Mouse (Mus musculus) forebrain, embryonic 11.5 days (tissue): ENCODE data around the gene Aqp8. TPM values are rescaled to one million over a fixed set of nuclear protein-coding genes. Genes with fewer than 3 reads are reported as not detected.

ENCODE experiments used
- ATAC-seq: fragments of 200-750 bp; cut with Nextera tagmentation; replicated peaks from 2 replicates; pipeline ENCODE4 v1.8.0; 2017; ENCODE audit warnings: moderate TSS enrichment; ENCODE audit not compliant: low FRiP score
- DNase-seq: peaks from one replicate; pipeline ENCODE4 v3.0.0-alpha.2; 2017; ENCODE audit warnings: low spot score
- H3K27ac ChIP-seq: fragments of 300-500 bp; sonication (generic); 2 replicates; pipeline ENCODE4 v1.5.1; 2014; ENCODE audit warnings: low read depth, low read length
- H3K27me3 ChIP-seq: fragments of 300-500 bp; sonication (generic); 2 replicates; pipeline ENCODE4 v1.6.1; 2014; ENCODE audit warnings: mild to moderate bottlenecking, low read length, mixed read lengths; ENCODE audit not compliant: control insufficient read depth, insufficient read depth
- H3K36me3 ChIP-seq: fragments of 300-500 bp; sonication (generic); 2 replicates; pipeline ENCODE4 v1.6.1; 2014; ENCODE audit warnings: mild to moderate bottlenecking, low read length, moderate library complexity, mixed read lengths; ENCODE audit not compliant: control insufficient read depth, insufficient read depth
- H3K4me1 ChIP-seq: fragments of 300-500 bp; sonication (generic); replicated peaks from 2 replicates; pipeline ENCODE4 v1.6.1; 2014; ENCODE audit warnings: low read length, mixed read lengths; ENCODE audit not compliant: control insufficient read depth, insufficient read depth
- H3K4me2 ChIP-seq: fragments of 300-500 bp; sonication (generic); 2 replicates; pipeline ENCODE4 v1.6.1; 2014; ENCODE audit warnings: low read depth, mild to moderate bottlenecking, low read length, moderate library complexity, mixed read lengths; ENCODE audit not compliant: severe bottlenecking
- H3K4me3 ChIP-seq: fragments of 300-500 bp; sonication (generic); 2 replicates; pipeline ENCODE4 v1.5.1; 2014; ENCODE audit warnings: low read depth, low read length
- H3K9ac ChIP-seq: fragments of 300-500 bp; sonication (generic); 2 replicates; pipeline ENCODE4 v1.6.1; 2014; ENCODE audit warnings: low read length
- H3K9me3 ChIP-seq: fragments of 300-500 bp; sonication (generic); 2 replicates; pipeline ENCODE4 v1.6.1; 2016; ENCODE audit warnings: low read length, mixed read lengths; ENCODE audit not compliant: control insufficient read depth
- WGBS: fragments of 180-500 bp; shearing (Covaris S2); extraction: QIAGEN DNeasy Blood & Tissue Kit; methylation state at CpG from one replicate; pipeline ENCODE4 v1.1.7; 2014; 5-methylcytosine and 5-hydroxymethylcytosine counted together
- polyA plus RNA-seq: library from polyadenylated mRNA; unstranded; fragments of >200 nt; fragmentation: Nextera tagmentation; extraction: Ambion mirVana; gene quantifications from 2 replicates; pipeline ENCODE4 v1.2.1, GENCODE M21; 2014

Gene Aqp8
- polyA plus RNA-seq, 1 experiment from 2014 or later, result 1.1 TPM

- Histone ChIP-seq H3K9me3 (no peaks in the 10 kb centered on the region), H3K4me3 (no peak overlapping the region), H3K27ac (no peak overlapping the region), H3K9ac (no peak overlapping the region), H3K36me3 (no peaks in the 10 kb centered on the region), H3K27me3 (no peaks in the 10 kb centered on the region), H3K4me1 (no peaks in the 10 kb centered on the region), H3K4me2 (no peak overlapping the region)
- DNase-seq (no peak), ATAC-seq (no peak)
- WGBS, result 87% methylated on average over 4 of the region's 4 CpGs
These were observed 30.9 kb upstream of the Aqp8 start for GRCm38 (mm10) chr7:123431206-123431605.

DNA sequence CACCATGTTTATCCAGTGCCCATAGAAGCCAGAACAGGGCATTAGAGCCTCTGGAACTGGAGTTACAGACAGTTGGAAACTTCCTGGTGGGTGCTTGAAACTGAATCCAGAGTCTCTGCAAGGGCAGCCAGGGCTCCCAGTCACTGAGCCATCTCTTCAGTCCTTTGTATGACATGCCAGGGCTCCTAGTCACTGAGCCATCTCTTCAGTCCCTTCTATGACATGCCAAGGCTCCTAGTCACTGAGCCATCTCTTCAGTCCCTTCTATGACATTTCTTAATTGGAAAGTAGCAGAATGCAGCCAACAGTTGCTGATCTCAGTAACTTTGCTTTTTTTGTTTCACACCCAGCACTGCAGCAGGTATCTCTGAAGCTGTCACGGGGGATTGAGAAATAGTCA, 20.0 kb upstream of the Aqp8 start:
- H3K36me3 ChIP-seq, result no peaks in the 10 kb centered on the region
- no peak overlapping the region for H3K4me2 ChIP-seq
- DNase-seq (no peak), ATAC-seq (no peak)
- no peak overlapping the region for H3K9ac ChIP-seq
- no peaks in the 10 kb centered on the region for H3K27me3 ChIP-seq
- no peaks in the 10 kb centered on the region for H3K4me1 ChIP-seq
- no peak overlapping the region for H3K4me3 ChIP-seq
- no peak overlapping the region for H3K27ac ChIP-seq
- no peaks in the 10 kb centered on the region for H3K9me3 ChIP-seq
- 81% methylated on average over 1 of the region's 1 CpGs for WGBS

GRCm38 (mm10) chr7:123448794-123449193, 13.3 kb upstream of the Aqp8 start:
- DNase-seq (no peak), ATAC-seq (no peak)
- Histone ChIP-seq H3K9me3 (no peaks in the 10 kb centered on the region), H3K4me2 (no peak overlapping the region), H3K9ac (no peak overlapping the region), H3K27ac (no peak overlapping the region), H3K4me1 (no peaks in the 10 kb centered on the region), H3K27me3 (no peaks in the 10 kb centered on the region), H3K4me3 (no peak overlapping the region), H3K36me3 (no peaks in the 10 kb centered on the region)
- WGBS, result 87% methylated on average over 2 of the region's 2 CpGs

DNA sequence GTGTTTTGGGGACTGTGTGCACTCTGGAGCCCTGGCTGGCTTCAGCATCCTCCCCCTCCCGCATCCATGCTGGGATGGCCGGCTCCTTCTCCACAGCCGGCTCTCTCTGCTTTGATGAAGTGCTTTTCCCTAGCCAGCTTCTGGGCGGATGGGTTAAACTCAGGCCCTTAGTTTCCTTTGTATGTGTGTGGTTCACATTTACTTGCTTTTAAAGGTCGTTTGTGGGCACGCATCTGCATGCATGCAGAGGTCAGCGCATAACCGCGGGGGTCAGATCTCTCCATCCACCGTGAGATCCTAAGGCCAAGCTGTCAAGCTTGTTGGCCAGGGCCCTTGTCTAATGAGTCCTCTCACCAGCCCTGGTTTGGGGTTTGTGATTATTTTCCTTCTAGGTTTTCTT, 12.4 kb upstream of the Aqp8 start:
- H3K4me3 ChIP-seq, result no peak overlapping the region
- H3K4me2 ChIP-seq, result no peak overlapping the region
- no peak overlapping the region for H3K9ac ChIP-seq
- no peaks in the 10 kb centered on the region for H3K36me3 ChIP-seq
- H3K27ac ChIP-seq, result no peak overlapping the region
- H3K4me1 ChIP-seq, result no peaks in the 10 kb centered on the region
- ATAC-seq (no peak), DNase-seq (no peak)
- WGBS, result 72% methylated on average over 10 of the region's 10 CpGs
- H3K27me3 ChIP-seq, result no peaks in the 10 kb centered on the region
- no peaks in the 10 kb centered on the region for H3K9me3 ChIP-seq

GRCm38 (mm10) chr7:123450515-123450914, 11.6 kb upstream of the Aqp8 start:
- H3K27me3 ChIP-seq, result no peaks in the 10 kb centered on the region
- WGBS, result 94% methylated on average over 2 of the region's 2 CpGs
- no peak overlapping the region for H3K9ac ChIP-seq
- no peaks in the 10 kb centered on the region for H3K4me1 ChIP-seq
- H3K36me3 ChIP-seq, result no peaks in the 10 kb centered on the region
- no peak overlapping the region for H3K27ac ChIP-seq
- no peak overlapping the region for H3K4me3 ChIP-seq
- ATAC-seq, result no peak
- no peak for DNase-seq
- H3K4me2 ChIP-seq, result no peak overlapping the region
- H3K9me3 ChIP-seq, result no peaks in the 10 kb centered on the region

- Histone ChIP-seq H3K36me3 (no peaks in the 10 kb centered on the region), H3K4me3 (no peak overlapping the region), H3K4me1 (no peaks in the 10 kb centered on the region), H3K9me3 (no peaks in the 10 kb centered on the region), H3K27me3 (no peaks in the 10 kb centered on the region), H3K9ac (no peak overlapping the region), H3K4me2 (no peak overlapping the region), H3K27ac (no peak overlapping the region)
- ATAC-seq (no peak), DNase-seq (no peak)
- WGBS, result 74% methylated on average over 6 of the region's 6 CpGs
These were observed 9.5 kb upstream of the Aqp8 start for GRCm38 (mm10) chr7:123452551-123452950.

GRCm38 (mm10) chr7:123453066-123453465, 9.0 kb upstream of the Aqp8 start:
- no peak for DNase-seq
- ATAC-seq, result no peak
- Histone ChIP-seq H3K27ac (no peak overlapping the region), H3K9ac (no peak overlapping the region), H3K4me1 (no peaks in the 10 kb centered on the region), H3K4me2 (no peak overlapping the region), H3K4me3 (no peak overlapping the region), H3K36me3 (no peaks in the 10 kb centered on the region), H3K9me3 (no peaks in the 10 kb centered on the region), H3K27me3 (no peaks in the 10 kb centered on the region)
- WGBS, result 88% methylated on average over 8 of the region's 8 CpGs

GRCm38 (mm10) chr7:123455088-123455487, 7.0 kb upstream of the Aqp8 start:
- no peak overlapping the region for H3K9ac ChIP-seq
- 96% methylated on average over 3 of the region's 3 CpGs for WGBS
- no peaks in the 10 kb centered on the region for H3K36me3 ChIP-seq
- DNase-seq (no peak), ATAC-seq (no peak)
- no peak overlapping the region for H3K4me2 ChIP-seq
- H3K9me3 ChIP-seq, result no peaks in the 10 kb centered on the region
- no peaks in the 10 kb centered on the region for H3K27me3 ChIP-seq
- no peak overlapping the region for H3K27ac ChIP-seq
- no peaks in the 10 kb centered on the region for H3K4me1 ChIP-seq
- H3K4me3 ChIP-seq, result no peak overlapping the region

DNA sequence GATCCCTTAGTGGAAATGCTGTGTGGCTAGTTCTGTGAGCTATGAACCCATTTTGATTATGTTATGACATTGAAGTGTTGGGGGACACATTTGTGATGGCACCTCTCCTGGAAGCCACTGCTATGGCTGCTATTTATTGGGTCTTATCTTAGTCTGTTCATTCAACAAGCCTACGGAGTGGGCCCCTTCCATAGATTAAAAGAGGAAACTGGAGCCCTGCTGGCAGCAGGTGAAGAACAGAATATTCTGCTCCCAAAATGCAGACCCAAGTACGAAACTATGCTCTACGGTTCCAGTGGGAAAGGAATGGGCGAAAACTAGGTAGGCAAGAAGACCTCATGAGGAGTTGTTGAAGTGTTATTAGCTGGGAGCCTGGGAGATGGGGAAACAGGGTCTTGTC, 3.8 kb upstream of the Aqp8 start:
- no peak overlapping the region for H3K4me2 ChIP-seq
- H3K9ac ChIP-seq, result no peak overlapping the region
- no peak overlapping the region for H3K4me3 ChIP-seq
- DNase-seq (no peak), ATAC-seq (no peak)
- H3K9me3 ChIP-seq, result no peaks in the 10 kb centered on the region
- no peaks in the 10 kb centered on the region for H3K4me1 ChIP-seq
- no peaks in the 10 kb centered on the region for H3K36me3 ChIP-seq
- no peaks in the 10 kb centered on the region for H3K27me3 ChIP-seq
- WGBS, result 95% methylated on average over 4 of the region's 4 CpGs
- H3K27ac ChIP-seq, result no peak overlapping the region
